Mouse (Mus musculus): ENCODE data around the gene Zfp85.
"Not testable (repeated sequence)": the region's sequence is repeated elsewhere in the genome, so short reads cannot be mapped to it uniquely, and the experiment has no call there.

The Zfp85 gene

GRCm38 (mm10) chr13:67728106-67728505 is 26.9 kb downstream of the Zfp85 start:
- no peak for DNase-seq (ENCODE audit: low read depth, low spot score)
- H3K36me3 ChIP-seq (ENCODE audit: control insufficient read depth, insufficient read depth, low read length, poor library complexity, severe bottlenecking) = no peaks in the 10 kb centered on the region
- H3K27me3 ChIP-seq (ENCODE audit: control insufficient read depth, insufficient read depth, low read length, poor library complexity, severe bottlenecking) = no peaks in the 10 kb centered on the region

GRCm38 (mm10) chr13:67725331-67725730 is 29.7 kb downstream of the Zfp85 start:
- not testable (repeated sequence) for H3K36me3 ChIP-seq (ENCODE audit: control insufficient read depth, insufficient read depth, low read length, poor library complexity, severe bottlenecking); DNase-seq (ENCODE audit: low read depth, low spot score); H3K27me3 ChIP-seq (ENCODE audit: control insufficient read depth, insufficient read depth, low read length, poor library complexity, severe bottlenecking)

GRCm38 (mm10) chr13:67723848-67724479 is 31.1 kb downstream of the Zfp85 start:
- DNase-seq (ENCODE audit: low read depth, low spot score) = peak; percentile 92
- Histone ChIP-seq H3K27me3 (ENCODE audit: control insufficient read depth, insufficient read depth, low read length, poor library complexity, severe bottlenecking) (no peaks in the 10 kb centered on the region), H3K36me3 (ENCODE audit: control insufficient read depth, insufficient read depth, low read length, poor library complexity, severe bottlenecking) (no peaks in the 10 kb centered on the region)

Data from splenic B cell, adult 2 months (primary cell).